Mouse (Mus musculus) kidney, adult 2 months (tissue): ENCODE data around the gene Nkain4.

Source experiments
- CTCF ChIP-seq: fragments of 200-500 bp; conservative IDR thresholded peaks from 2 replicates; pipeline ENCODE4 v1.5.1; 2011; ENCODE audit warnings: low read depth, mild to moderate bottlenecking, control low read depth, low read length, moderate library complexity, mixed read lengths; ENCODE audit not compliant: insufficient read depth, insufficient read length
- POLR2A ChIP-seq: fragments of 200-500 bp; IDR thresholded peaks from one replicate; pipeline ENCODE4 v1.6.1; 2011; ENCODE audit warnings: low read depth, low read length, control low read depth

GRCm38 (mm10) chr2:180910928-180911327, 43.6 kb downstream of the Nkain4 start:
- TF ChIP-seq CTCF (no peak), POLR2A (no peak)
